Mouse (Mus musculus) heart, postnatal 10 days (tissue): Measurements from ENCODE around the gene Arfrp1. TPM values are rescaled to one million over a fixed set of nuclear protein-coding genes. Genes with fewer than 3 reads are reported as not detected.

Source experiments
- total RNA-seq, 2 experiments: library from RNA; stranded (reverse); gene quantifications; 2 replicates each; pipeline ENCODE4 v1.2.3; 2021

Gene Arfrp1
- total RNA-seq, 2 experiments from 2014 or later: 38.3 to 40.4 TPM

Other genes starting within 250 kb of the Arfrp1 start
- gene Kcnq2, start 230.1 kb downstream of the Arfrp1 start, total RNA-seq: not detected
- gene Eef1a2, start 208.4 kb downstream of the Arfrp1 start, total RNA-seq: 100 to 1,000 TPM; 640 to 727 TPM
- gene Ppdpf, start 178.2 kb downstream of the Arfrp1 start, total RNA-seq: 10 to 100 TPM; 60.7 to 62.1 TPM
- gene Ptk6, start 162.6 kb downstream of the Arfrp1 start, total RNA-seq: not detected
- under 1 TPM; 0.17 to 0.25 TPM for gene Srms, start 152.2 kb downstream of the Arfrp1 start, total RNA-seq
- gene Fndc11, start 145.4 kb downstream of the Arfrp1 start, total RNA-seq: under 1 TPM in 1 of 2 experiments, not detected in 1; 0.30 TPM
- 10 to 100 TPM in 1 of 2 experiments, 1 to 10 TPM in 1; 9.3 to 10.2 TPM for gene Helz2, start 123.4 kb downstream of the Arfrp1 start, total RNA-seq
- 10 to 100 TPM; 12.3 to 15.3 TPM for gene Gmeb2, start 77.4 kb downstream of the Arfrp1 start, total RNA-seq
- under 1 TPM in 1 of 2 experiments, not detected in 1; 0.37 TPM for gene Stmn3, start 50.9 kb downstream of the Arfrp1 start, total RNA-seq
- gene Rtel1, start 45.7 kb downstream of the Arfrp1 start, total RNA-seq: 10 to 100 TPM; 24.8 to 27.7 TPM
- gene Zgpat, start 476 bp downstream of the Arfrp1 start, total RNA-seq: 10 to 100 TPM; 19.6 to 19.7 TPM
- gene Lime1, start 14.7 kb upstream of the Arfrp1 start, total RNA-seq: 1 to 10 TPM; 9.3 to 9.9 TPM
- gene Zbtb46, start 94.0 kb upstream of the Arfrp1 start, total RNA-seq: 10 to 100 TPM; 14.8 to 15.9 TPM
- not detected for gene Abhd16b, start 127.8 kb upstream of the Arfrp1 start, total RNA-seq
- gene Tpd52l2, start 131.7 kb upstream of the Arfrp1 start, total RNA-seq: 10 to 100 TPM; 69.9 to 74.9 TPM
- gene Dnajc5, start 155.1 kb upstream of the Arfrp1 start, total RNA-seq: 100 to 1,000 TPM in 1 of 2 experiments, 10 to 100 TPM in 1; 96.7 to 104 TPM
- 10 to 100 TPM; 43.3 to 47.1 TPM for gene Uckl1, start 219.5 kb upstream of the Arfrp1 start, total RNA-seq
- gene Prpf6, start 226.5 kb upstream of the Arfrp1 start, total RNA-seq: 10 to 100 TPM; 37.0 to 41.1 TPM
- 10 to 100 TPM; 31.2 to 39.5 TPM for gene Zfp512b, start 227.4 kb upstream of the Arfrp1 start, total RNA-seq
- 1 to 10 TPM; 2.7 to 3.2 TPM for gene Samd10, start 233.8 kb upstream of the Arfrp1 start, total RNA-seq